Mouse (Mus musculus): ENCODE data around the gene Plbd2. TPM values are rescaled to one million over a fixed set of nuclear protein-coding genes. Genes with fewer than 3 reads are reported as not detected.
A peak's percentile ranks its signal among the peaks of the same experiment; 100 is the strongest.

Gene Plbd2
- 28.7 and 30.0 TPM in 2 replicates for polyA plus RNA-seq (2014; fragmentation: Nextera tagmentation; extraction: Ambion mirVana)

DNA sequence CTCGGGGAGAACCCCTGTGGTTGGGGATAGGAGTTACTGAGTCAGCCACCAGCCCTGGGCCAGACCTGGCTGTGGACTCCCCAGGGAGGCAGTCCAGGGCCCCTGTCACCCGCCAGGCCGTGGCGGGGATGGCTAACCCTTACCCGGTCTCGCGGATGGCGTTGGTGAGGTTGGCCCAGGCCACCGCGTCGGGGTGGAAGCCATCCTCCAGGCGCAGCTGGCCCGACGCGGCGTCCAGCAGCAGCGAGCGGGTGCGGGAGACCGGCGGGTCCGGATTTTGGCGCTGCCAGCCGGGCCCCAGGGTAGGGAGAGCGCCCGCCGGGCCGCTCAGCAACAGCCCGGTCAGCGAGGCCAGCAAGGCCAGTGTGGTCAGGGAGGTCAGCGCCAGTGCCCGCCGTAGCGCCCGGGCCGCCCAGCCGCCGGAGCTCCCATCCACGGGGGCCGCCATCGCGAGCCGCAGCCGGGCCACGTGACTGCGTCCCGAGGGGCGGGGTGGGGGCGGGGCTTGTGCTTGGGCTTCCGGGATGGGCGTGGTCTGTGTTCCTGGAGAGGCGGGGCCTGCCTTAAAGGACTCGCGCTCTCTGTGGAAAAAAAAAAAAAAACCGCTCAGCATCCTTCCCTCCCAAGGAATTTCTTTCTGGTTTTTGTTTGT lies at the start of gene Plbd2:
TSS of gene Plbd2 (minus strand) at position 482 of the 652 bp plus-strand sequence.
- ATAC-seq (replicated peaks; ENCODE audit: insufficient number of reproducible peaks, low FRiP score, low TSS enrichment), result peak; percentile 58
- H3K4me1 ChIP-seq (ENCODE audit: control insufficient read depth, insufficient read depth, low read length), result peaks cover 12% of the 10 kb centered on the region
- no peaks in the 10 kb centered on the region for H3K27me3 ChIP-seq (ENCODE audit: control insufficient read depth, insufficient read depth, low read length)
- WGBS (ENCODE audit: insufficient replicate concordance), result under 1% methylated on average over 52 of the region's 55 CpGs
- no peak within 1 kb of the TSS for H3K27ac ChIP-seq (ENCODE audit: low read depth, low read length)
- H3K36me3 ChIP-seq (ENCODE audit: control insufficient read depth, insufficient read depth, low read length), result no peaks in the 10 kb centered on the region
- H3K4me2 ChIP-seq, result peak within 1 kb of the TSS; percentile 94
- H3K4me3 ChIP-seq (ENCODE audit: low read depth, low read length), result peak within 1 kb of the TSS; percentile 71
- peak within 1 kb of the TSS; percentile 74 for H3K9ac ChIP-seq (ENCODE audit: low read depth, low read length)
- H3K9me3 ChIP-seq (replicated peaks; ENCODE audit: control insufficient read depth, low read length), result no peaks in the 10 kb centered on the region

- Histone ChIP-seq H3K9ac (ENCODE audit: low read depth, low read length) (no peak overlapping the region), H3K9me3 (replicated peaks; ENCODE audit: control insufficient read depth, low read length) (no peaks in the 10 kb centered on the region), H3K36me3 (ENCODE audit: control insufficient read depth, insufficient read depth, low read length) (peaks cover 14% of the 10 kb centered on the region), H3K27ac (ENCODE audit: low read depth, low read length) (no peak overlapping the region), H3K4me3 (ENCODE audit: low read depth, low read length) (no peak overlapping the region), H3K4me2 (no peak overlapping the region), H3K27me3 (ENCODE audit: control insufficient read depth, insufficient read depth, low read length) (no peaks in the 10 kb centered on the region), H3K4me1 (ENCODE audit: control insufficient read depth, insufficient read depth, low read length) (0 out of 2 replicates have a peak, but pooled peaks cover 3% of the 10 kb centered on the region)
- no peak for ATAC-seq (replicated peaks; ENCODE audit: insufficient number of reproducible peaks, low FRiP score, low TSS enrichment)
- WGBS (ENCODE audit: insufficient replicate concordance), result 92% methylated on average over 5 of the region's 5 CpGs
These were observed 47.2 kb upstream of the Plbd2 start for GRCm38 (mm10) chr5:120550673-120551072.

- no peaks in the 10 kb centered on the region for H3K9me3 ChIP-seq (replicated peaks; ENCODE audit: control insufficient read depth, low read length)
- WGBS (ENCODE audit: insufficient replicate concordance), result 66% methylated on average over 5 of the region's 5 CpGs
- no peak overlapping the region for H3K9ac ChIP-seq (ENCODE audit: low read depth, low read length)
- no peak overlapping the region for H3K27ac ChIP-seq (ENCODE audit: low read depth, low read length)
- no peak for ATAC-seq (replicated peaks; ENCODE audit: insufficient number of reproducible peaks, low FRiP score, low TSS enrichment)
- H3K27me3 ChIP-seq (ENCODE audit: control insufficient read depth, insufficient read depth, low read length), result no peaks in the 10 kb centered on the region
- H3K4me2 ChIP-seq, result no peak overlapping the region
- H3K36me3 ChIP-seq (ENCODE audit: control insufficient read depth, insufficient read depth, low read length), result peaks cover 12% of the 10 kb centered on the region
- no peak overlapping the region for H3K4me3 ChIP-seq (ENCODE audit: low read depth, low read length)
- 0 out of 2 replicates have a peak, but pooled peaks cover 3% of the 10 kb centered on the region for H3K4me1 ChIP-seq (ENCODE audit: control insufficient read depth, insufficient read depth, low read length)
These were observed 46.7 kb upstream of the Plbd2 start for GRCm38 (mm10) chr5:120550137-120550536.

- peaks cover 12% of the 10 kb centered on the region for H3K36me3 ChIP-seq (ENCODE audit: control insufficient read depth, insufficient read depth, low read length)
- no peak overlapping the region for H3K4me3 ChIP-seq (ENCODE audit: low read depth, low read length)
- no peak overlapping the region for H3K27ac ChIP-seq (ENCODE audit: low read depth, low read length)
- H3K4me2 ChIP-seq, result no peak overlapping the region
- H3K9ac ChIP-seq (ENCODE audit: low read depth, low read length), result no peak overlapping the region
- WGBS (ENCODE audit: insufficient replicate concordance), result 69% methylated on average over 11 of the region's 11 CpGs
- 0 out of 2 replicates have a peak, but pooled peaks cover 3% of the 10 kb centered on the region for H3K4me1 ChIP-seq (ENCODE audit: control insufficient read depth, insufficient read depth, low read length)
- H3K27me3 ChIP-seq (ENCODE audit: control insufficient read depth, insufficient read depth, low read length), result no peaks in the 10 kb centered on the region
- ATAC-seq (replicated peaks; ENCODE audit: insufficient number of reproducible peaks, low FRiP score, low TSS enrichment), result no peak
- no peaks in the 10 kb centered on the region for H3K9me3 ChIP-seq (replicated peaks; ENCODE audit: control insufficient read depth, low read length)
These were observed 44.9 kb upstream of the Plbd2 start for GRCm38 (mm10) chr5:120548236-120548850.

- Histone ChIP-seq H3K9me3 (replicated peaks; ENCODE audit: control insufficient read depth, low read length) (no peaks in the 10 kb centered on the region), H3K4me2 (no peak overlapping the region), H3K27ac (ENCODE audit: low read depth, low read length) (no peak overlapping the region), H3K4me1 (ENCODE audit: control insufficient read depth, insufficient read depth, low read length) (0 out of 2 replicates have a peak, but pooled peaks cover 5% of the 10 kb centered on the region), H3K4me3 (ENCODE audit: low read depth, low read length) (no peak overlapping the region), H3K27me3 (ENCODE audit: control insufficient read depth, insufficient read depth, low read length) (no peaks in the 10 kb centered on the region), H3K9ac (ENCODE audit: low read depth, low read length) (no peak overlapping the region), H3K36me3 (ENCODE audit: control insufficient read depth, insufficient read depth, low read length) (peaks cover 11% of the 10 kb centered on the region)
- no peak for ATAC-seq (replicated peaks; ENCODE audit: insufficient number of reproducible peaks, low FRiP score, low TSS enrichment)
- WGBS (ENCODE audit: insufficient replicate concordance), result 82% methylated on average over 5 of the region's 5 CpGs
These were observed 33.2 kb upstream of the Plbd2 start for GRCm38 (mm10) chr5:120536632-120537031.

DNA sequence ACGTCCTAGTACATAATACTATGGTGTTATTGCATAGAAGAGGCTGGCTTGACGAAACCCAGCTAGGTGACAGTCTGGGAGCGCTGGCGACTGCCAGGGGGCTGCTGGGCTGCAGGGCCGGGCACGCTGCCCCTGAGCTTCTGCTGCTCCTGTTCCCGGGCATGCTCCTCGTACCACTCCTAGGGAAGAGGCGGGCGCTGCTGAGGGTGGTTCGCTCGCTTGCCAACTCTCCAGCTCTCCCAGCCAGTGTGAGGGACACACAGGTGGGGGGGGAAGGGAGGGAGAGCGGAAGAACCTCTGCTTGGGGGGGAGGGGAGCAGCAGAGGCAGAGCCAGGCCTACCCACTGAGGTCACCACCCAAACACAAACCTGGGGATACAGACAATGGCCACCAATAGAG lies 32.6 kb upstream of the Plbd2 start:
- H3K36me3 ChIP-seq (ENCODE audit: control insufficient read depth, insufficient read depth, low read length), result peaks cover 11% of the 10 kb centered on the region

GRCm38 (mm10) chr5:120534686-120535075 lies 31.3 kb upstream of the Plbd2 start:
- no peak for ATAC-seq (replicated peaks; ENCODE audit: insufficient number of reproducible peaks, low FRiP score, low TSS enrichment)
- no peak overlapping the region for H3K4me3 ChIP-seq (ENCODE audit: low read depth, low read length)
- no peaks in the 10 kb centered on the region for H3K9me3 ChIP-seq (replicated peaks; ENCODE audit: control insufficient read depth, low read length)
- H3K4me1 ChIP-seq (ENCODE audit: control insufficient read depth, insufficient read depth, low read length), result 0 out of 2 replicates have a peak, but pooled peaks cover 5% of the 10 kb centered on the region
- H3K27ac ChIP-seq (ENCODE audit: low read depth, low read length), result no peak overlapping the region
- H3K36me3 ChIP-seq (ENCODE audit: control insufficient read depth, insufficient read depth, low read length), result peaks cover 8% of the 10 kb centered on the region; the same call in 1 of the 2 replicates
- 70% methylated on average over 2 of the region's 2 CpGs for WGBS (ENCODE audit: insufficient replicate concordance)
- no peak overlapping the region for H3K9ac ChIP-seq (ENCODE audit: low read depth, low read length)
- no peak overlapping the region for H3K4me2 ChIP-seq
- H3K27me3 ChIP-seq (ENCODE audit: control insufficient read depth, insufficient read depth, low read length), result no peaks in the 10 kb centered on the region

More for the DNA sequence above, 32.6 kb upstream of the Plbd2 start:
- Histone ChIP-seq H3K9ac (ENCODE audit: low read depth, low read length) (no peak overlapping the region), H3K27me3 (ENCODE audit: control insufficient read depth, insufficient read depth, low read length) (no peaks in the 10 kb centered on the region), H3K27ac (ENCODE audit: low read depth, low read length) (no peak overlapping the region), H3K4me2 (no peak overlapping the region), H3K4me1 (ENCODE audit: control insufficient read depth, insufficient read depth, low read length) (0 out of 2 replicates have a peak, but pooled peaks cover 5% of the 10 kb centered on the region), H3K4me3 (ENCODE audit: low read depth, low read length) (no peak overlapping the region), H3K9me3 (replicated peaks; ENCODE audit: control insufficient read depth, low read length) (no peaks in the 10 kb centered on the region)
- WGBS (ENCODE audit: insufficient replicate concordance), result 81% methylated on average over 13 of the region's 13 CpGs
- no peak for ATAC-seq (replicated peaks; ENCODE audit: insufficient number of reproducible peaks, low FRiP score, low TSS enrichment)

- H3K9ac ChIP-seq (ENCODE audit: low read depth, low read length), result no peak overlapping the region
- ATAC-seq (replicated peaks; ENCODE audit: insufficient number of reproducible peaks, low FRiP score, low TSS enrichment), result no peak
- H3K27ac ChIP-seq (ENCODE audit: low read depth, low read length), result no peak overlapping the region
- no peak overlapping the region for H3K4me3 ChIP-seq (ENCODE audit: low read depth, low read length)
- 78% methylated on average over 15 of the region's 15 CpGs for WGBS (ENCODE audit: insufficient replicate concordance)
- no peaks in the 10 kb centered on the region for H3K27me3 ChIP-seq (ENCODE audit: control insufficient read depth, insufficient read depth, low read length)
- no peak overlapping the region for H3K4me2 ChIP-seq
- 0 out of 2 replicates have a peak, but pooled peaks cover 3% of the 10 kb centered on the region for H3K4me1 ChIP-seq (ENCODE audit: control insufficient read depth, insufficient read depth, low read length)
- H3K9me3 ChIP-seq (replicated peaks; ENCODE audit: control insufficient read depth, low read length), result no peaks in the 10 kb centered on the region
- H3K36me3 ChIP-seq (ENCODE audit: control insufficient read depth, insufficient read depth, low read length), result peaks cover 6% of the 10 kb centered on the region; the same call in 1 of the 2 replicates
These were observed 30.8 kb upstream of the Plbd2 start for GRCm38 (mm10) chr5:120534071-120534685.
